Comparison of ENCODE assay signal across 8 mouse cellular contexts in the genomic region with DNA sequence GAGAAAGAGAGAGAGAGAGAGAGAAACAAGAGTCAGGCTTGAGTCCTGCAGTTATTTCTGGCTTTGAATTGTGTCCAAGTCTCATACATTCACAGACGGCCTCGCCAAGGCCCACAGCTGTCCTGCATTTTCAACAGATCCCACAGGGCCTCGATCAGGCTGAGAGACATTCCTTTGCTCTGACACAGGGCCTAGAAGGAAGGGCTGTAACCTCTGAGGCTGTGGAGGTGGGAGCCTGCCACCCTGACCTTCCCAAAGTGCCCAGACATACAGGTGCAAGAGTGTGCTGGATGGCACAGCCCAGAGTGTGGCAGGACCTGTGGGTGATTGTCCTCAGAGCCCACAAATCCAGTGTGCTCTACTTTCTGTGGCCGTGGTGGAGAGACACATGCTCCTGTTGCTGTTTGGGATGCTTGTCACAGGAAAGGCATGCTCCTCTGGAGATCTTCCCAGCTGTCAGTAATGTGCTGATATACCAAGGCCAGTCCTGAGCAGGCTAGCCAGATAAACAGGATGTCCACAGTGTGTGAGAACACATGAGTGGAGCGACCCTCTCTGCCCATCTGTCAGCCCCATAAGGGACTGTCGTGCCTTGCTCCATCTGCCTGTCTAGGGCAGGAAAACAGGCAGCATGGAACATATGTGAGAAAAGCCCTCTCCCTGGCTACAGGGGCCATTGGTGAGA.
DNase-seq lines count a peak whose midpoint lies in the region; ATAC-seq and TF ChIP-seq lines count a peak whose summit lies in the region.

No protein-coding gene starts in this region.

- H3K9ac ChIP-seq in hindbrain, embryonic 13.5 days: no peak overlapping the region
- H3K9ac ChIP-seq in limb, embryonic 14.5 days (ENCODE audit: low read depth, low read length, severe bottlenecking): no peak overlapping the region

- 40% methylated on average over 6 of the region's 6 CpGs for WGBS in hindbrain, embryonic 13.5 days
- 15% methylated on average over 6 of the region's 6 CpGs for WGBS in limb, embryonic 14.5 days

- H3K9me3 ChIP-seq in hindbrain, embryonic 13.5 days: no peaks in the 10 kb centered on the region
- H3K9me3 ChIP-seq in limb, embryonic 14.5 days (ENCODE audit: control insufficient read depth, low read length): no peaks in the 10 kb centered on the region

- ATAC-seq in hindbrain, embryonic 13.5 days (ENCODE audit: low FRiP score): peak; percentile 81; the same call in 1 of the 2 replicates
- peak; percentile 95 for ATAC-seq in limb, embryonic 14.5 days (ENCODE audit: low FRiP score, low read depth)

- H3K4me3 ChIP-seq in gastrocnemius, adult 2 months: no peak overlapping the region
- no peak overlapping the region for H3K4me3 ChIP-seq in hindbrain, embryonic 13.5 days
- H3K4me3 ChIP-seq in limb, embryonic 14.5 days (replicated peaks; ENCODE audit: low read length): no peak overlapping the region
- H3K4me3 ChIP-seq in myocyte: no peak overlapping the region

- no peak for TF ChIP-seq POLR2A in limb, embryonic 14.5 days (IDR thresholded peaks at IDR 0.05; ENCODE audit: borderline replicate concordance, extremely low read depth, insufficient read depth, insufficient read length)
- TF ChIP-seq POLR2A in myocyte (IDR thresholded peaks at IDR 0.05; ENCODE audit: insufficient read length, low read depth): no peak

- no peaks in the 10 kb centered on the region for H3K79me2 ChIP-seq in myocyte (ENCODE audit: control insufficient read depth, insufficient read depth)

- peak overlapping the region; percentile 93 for H3K27ac ChIP-seq in gastrocnemius, adult 2 months
- H3K27ac ChIP-seq in hindbrain, embryonic 13.5 days: 0 out of 2 replicates have a peak overlapping the region, but pooled peaks have one; percentile 13
- H3K27ac ChIP-seq in limb, embryonic 14.5 days (replicated peaks; ENCODE audit: low read depth, low read length): peak overlapping the region; percentile 86

- peaks cover 16% of the 10 kb centered on the region; the same call in 1 of the 2 replicates for H3K4me1 ChIP-seq in hindbrain, embryonic 13.5 days (replicated peaks)
- H3K4me1 ChIP-seq in limb, embryonic 14.5 days (ENCODE audit: control insufficient read depth, insufficient read depth, low read length): peaks cover 23% of the 10 kb centered on the region

- TF ChIP-seq CTCF in gastrocnemius, adult 2 months (IDR thresholded peaks at IDR 0.05): no peak; the same call in 1 of the 2 replicates

- H3K27me3 ChIP-seq in hindbrain, embryonic 13.5 days: no peaks in the 10 kb centered on the region; the same call in 1 of the 2 replicates
- H3K27me3 ChIP-seq in limb, embryonic 14.5 days (ENCODE audit: control insufficient read depth, insufficient read depth, low read length): no peaks in the 10 kb centered on the region
- no peaks in the 10 kb centered on the region for H3K27me3 ChIP-seq in myocyte (ENCODE audit: control insufficient read depth, insufficient read depth, insufficient read length)

- DNase-seq in urinary bladder, postnatal 4 days (ENCODE audit: low spot score in 2 of 2): peak; percentile 74 to 75
- DNase-seq in urinary bladder, adult 2 months (ENCODE audit: low spot score): no peak
- DNase-seq in gastrocnemius, adult 2 months: peak; percentile 87
- DNase-seq in limb, embryonic 14.5 days (ENCODE audit: low spot score): peak; percentile 94
- no peak for DNase-seq in c-Kit-positive CD71-positive TER-119-positive erythroid progenitor cells, embryonic 14.5 days (ENCODE audit: low spot score)
- no peak for DNase-seq in spleen, postnatal 4 days (ENCODE audit: low spot score in 2 of 2)

- H3ac ChIP-seq in myocyte (ENCODE audit: control insufficient read depth, insufficient read length): no peak overlapping the region

- H3K4me2 ChIP-seq in hindbrain, embryonic 13.5 days: no peak overlapping the region
- H3K4me2 ChIP-seq in limb, embryonic 14.5 days (replicated peaks; ENCODE audit: low read depth, low read length, severe bottlenecking): no peak overlapping the region
- H3K4me2 ChIP-seq in myocyte (ENCODE audit: low read depth): peak overlapping the region; percentile 43

- intact Hi-C loops in gastrocnemius, adult 2 months (cut with DNase I): loop anchor here (1.0 kb wide), 2 partner anchors 30 to 233 kb away; no protein-coding TSS in a partner anchor

- no peaks in the 10 kb centered on the region for H3K36me3 ChIP-seq in hindbrain, embryonic 13.5 days
- no peaks in the 10 kb centered on the region for H3K36me3 ChIP-seq in limb, embryonic 14.5 days (ENCODE audit: control insufficient read depth, insufficient read depth, low read length)
- no peaks in the 10 kb centered on the region for H3K36me3 ChIP-seq in myocyte (ENCODE audit: control insufficient read depth, insufficient read depth)

TF ChIP-seq in myocyte, 11 proteins besides CTCF, POLR2A, EP300 and RAD21:
- TF ChIP-seq CEBPB (IDR thresholded peaks at IDR 0.05; ENCODE audit: insufficient read depth, poor library complexity, severe bottlenecking) (no peak), SRF (IDR thresholded peaks at IDR 0.05; ENCODE audit: control insufficient read depth, insufficient read length, low read depth) (no peak), MAX (IDR thresholded peaks at IDR 0.05; ENCODE audit: low read depth) (no peak), TCF3 (IDR thresholded peaks at IDR 0.05; ENCODE audit: insufficient read length, low read depth) (peak; percentile 21), TCF12 (IDR thresholded peaks at IDR 0.05; ENCODE audit: insufficient read depth, poor library complexity, severe bottlenecking) (peak; percentile 72), E2F4 (IDR thresholded peaks at IDR 0.05; ENCODE audit: insufficient read depth) (no peak), MYOG (IDR thresholded peaks at IDR 0.05; ENCODE audit: control insufficient read depth in 1 of 3, insufficient read depth in 1 of 3, insufficient read length in 2 of 3, low read depth in 2 of 3) (peak; percentile 60 to 92 (median 72)), REST (IDR thresholded peaks at IDR 0.05; ENCODE audit: insufficient read depth, insufficient read length) (no peak), USF1 (IDR thresholded peaks at IDR 0.05; ENCODE audit: low read depth) (no peak), POLR2AphosphoS2 (IDR thresholded peaks at IDR 0.05; ENCODE audit: insufficient read length, low read depth) (no peak), MYOD1 (IDR thresholded peaks at IDR 0.05; ENCODE audit: control insufficient read depth in 1 of 3, insufficient read length in 2 of 3, low read depth in 2 of 3) (peak; percentile 81 to 94 (median 86))

Comparison
In these comparisons a context has a peak if more than half of its experiments do, and no peak if none do; other contexts are left out.
1. DNase-seq: peak in urinary bladder, postnatal 4 days (2 of 2), gastrocnemius, adult 2 months (single experiment) and limb, embryonic 14.5 days (single experiment); none in urinary bladder, adult 2 months (single experiment), c-Kit-positive CD71-positive TER-119-positive erythroid progenitor cells, embryonic 14.5 days (single experiment) and spleen, postnatal 4 days (0 of 2).
2. H3K27ac ChIP-seq: peak in every context shown above with its lines; median percentile 93 in gastrocnemius, adult 2 months; 86 in limb, embryonic 14.5 days; 13 in hindbrain, embryonic 13.5 days.